Mouse (Mus musculus): ENCODE data around the gene Olfr606. TPM values are rescaled to one million over a fixed set of nuclear protein-coding genes. Genes with fewer than 3 reads are reported as not detected.
"Not testable (repeated sequence)": the region's sequence is repeated elsewhere in the genome, so short reads cannot be mapped to it uniquely, and the experiment has no call there.

Olfr606 gene
- polyA plus RNA-seq (2015; fragmentation: Nextera tagmentation; extraction: Ambion mirVana): not detected in 2 replicates

DNA sequence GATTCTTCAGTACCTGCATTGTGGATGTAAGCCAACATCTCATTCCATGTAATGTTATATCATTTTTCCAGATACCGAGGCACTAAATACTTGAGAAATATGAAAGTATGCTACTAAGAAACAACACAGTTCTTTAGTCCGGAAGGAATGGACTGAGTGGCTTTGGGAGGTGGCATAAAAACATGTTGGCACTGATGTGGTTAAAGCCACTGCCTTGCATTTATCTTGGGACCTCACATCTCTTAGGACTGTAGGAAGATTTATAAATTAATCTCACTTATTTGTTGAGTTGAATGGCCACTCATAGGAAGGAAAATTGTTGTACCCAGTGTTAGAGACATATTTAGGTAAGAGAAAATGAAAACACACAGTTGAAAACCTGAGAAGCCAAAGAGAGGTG, at the start of gene Olfr606:
Olfr606 (plus strand) TSS at position 301 of the 400 bp plus-strand sequence.
- WGBS: 88% methylated on average over 2 of the region's 2 CpGs
- no peaks in the 10 kb centered on the region for H3K36me3 ChIP-seq (ENCODE audit: control insufficient read depth, insufficient read depth)
- ATAC-seq: no peak
- TF ChIP-seq CTCF (IDR thresholded peaks at IDR 0.05; ENCODE audit: low read depth): no peak
- no peaks in the 10 kb centered on the region for H3K27me3 ChIP-seq (replicated peaks; ENCODE audit: control insufficient read depth, insufficient read depth, low read length)
- H3K4me1 ChIP-seq (replicated peaks; ENCODE audit: control insufficient read depth, insufficient read depth, low read length): no peaks in the 10 kb centered on the region
- no peak within 1 kb of the TSS for H3K4me2 ChIP-seq (replicated peaks; ENCODE audit: low read depth)
- no peak within 1 kb of the TSS for H3K27ac ChIP-seq (ENCODE audit: low read depth, low read length)
- H3K9me3 ChIP-seq (ENCODE audit: control insufficient read depth): no peaks in the 10 kb centered on the region
- H3K9ac ChIP-seq (ENCODE audit: low read depth, low read length): no peak within 1 kb of the TSS
- H3K4me3 ChIP-seq (ENCODE audit: low read depth, low read length): no peak within 1 kb of the TSS

DNA sequence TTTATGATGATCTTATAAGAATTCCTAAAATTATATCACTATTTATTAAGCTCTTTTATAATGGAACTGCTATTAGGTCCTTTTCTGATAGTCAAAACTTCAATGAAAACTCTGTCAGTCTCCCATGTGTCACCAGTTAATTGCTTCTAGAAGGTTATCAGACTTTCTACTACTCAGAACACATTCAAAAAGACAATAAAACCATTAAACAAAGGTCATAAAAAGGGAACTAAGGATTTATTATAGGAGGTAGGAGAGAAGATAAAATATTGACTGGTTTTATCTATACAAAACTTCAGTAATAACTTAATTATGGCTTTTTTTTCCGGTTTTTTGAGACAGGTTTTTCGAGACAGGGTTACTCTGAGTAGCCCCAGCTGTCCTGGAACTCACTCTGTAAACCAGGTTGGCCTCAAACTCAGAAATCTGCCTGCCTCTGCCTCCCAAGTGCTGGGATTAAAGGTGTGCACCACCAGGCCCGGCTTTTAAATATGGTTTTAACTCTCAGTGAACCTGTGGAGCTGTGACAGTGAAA, 42.3 kb upstream of the Olfr606 start:
- not testable (repeated sequence) for H3K4me2 ChIP-seq (replicated peaks; ENCODE audit: low read depth); H3K27ac ChIP-seq (ENCODE audit: low read depth, low read length); H3K27me3 ChIP-seq (replicated peaks; ENCODE audit: control insufficient read depth, insufficient read depth, low read length); H3K9me3 ChIP-seq (ENCODE audit: control insufficient read depth); H3K4me3 ChIP-seq (ENCODE audit: low read depth, low read length); H3K36me3 ChIP-seq (ENCODE audit: control insufficient read depth, insufficient read depth); H3K4me1 ChIP-seq (replicated peaks; ENCODE audit: control insufficient read depth, insufficient read depth, low read length); H3K9ac ChIP-seq (ENCODE audit: low read depth, low read length)
- WGBS: 40% methylated on average over 3 of the region's 3 CpGs
- ATAC-seq: peak; percentile 72

DNA sequence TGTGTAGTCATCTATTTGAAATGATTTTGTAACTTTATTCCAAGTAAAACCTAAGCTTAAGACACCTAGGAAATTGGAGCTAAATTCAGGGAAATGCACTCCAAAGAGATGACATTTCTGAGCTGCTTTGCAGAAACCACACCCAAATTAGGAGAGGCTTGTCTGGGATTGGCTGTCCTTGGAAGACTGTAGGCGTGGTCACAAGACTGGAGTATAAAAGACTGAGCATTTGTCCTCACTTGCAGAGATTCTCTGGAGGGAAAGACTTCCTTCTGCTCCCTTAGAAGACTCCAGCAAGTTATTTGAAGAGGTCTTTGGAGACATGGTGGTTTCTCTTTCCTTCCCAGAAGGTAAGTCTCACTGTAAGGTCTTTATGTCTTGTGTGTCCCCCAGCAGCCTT, 34.1 kb upstream of the Olfr606 start, which contains the start of gene Usp17lc:
Usp17lc (plus strand) TSS at position 301 of the 400 bp plus-strand sequence.
- WGBS: 92% methylated on average over 1 of the region's 1 CpGs
- H3K9me3 ChIP-seq (ENCODE audit: control insufficient read depth); H3K4me1 ChIP-seq (replicated peaks; ENCODE audit: control insufficient read depth, insufficient read depth, low read length); H3K27ac ChIP-seq (ENCODE audit: low read depth, low read length); H3K4me3 ChIP-seq (ENCODE audit: low read depth, low read length); H3K4me2 ChIP-seq (replicated peaks; ENCODE audit: low read depth); H3K36me3 ChIP-seq (ENCODE audit: control insufficient read depth, insufficient read depth); ATAC-seq; H3K9ac ChIP-seq (ENCODE audit: low read depth, low read length); H3K27me3 ChIP-seq (replicated peaks; ENCODE audit: control insufficient read depth, insufficient read depth, low read length): not testable (repeated sequence)

DNA sequence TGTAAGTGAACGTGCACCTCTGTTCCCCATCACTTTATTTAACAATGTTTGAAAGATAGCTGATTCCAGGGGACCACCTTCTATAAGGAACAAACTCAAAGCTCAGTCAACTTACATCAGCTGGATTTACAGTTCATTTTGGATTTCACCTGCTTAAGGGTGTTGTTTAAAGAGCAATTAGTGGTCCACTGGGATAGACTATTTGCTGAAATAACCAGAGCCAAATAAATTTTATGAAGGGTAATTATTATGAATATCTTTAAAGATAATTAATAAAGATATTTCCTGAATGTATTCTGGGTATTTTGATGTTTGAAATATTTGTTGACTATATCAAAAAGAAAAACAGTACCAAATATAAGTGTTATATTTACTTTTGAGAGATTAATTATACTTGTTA, 3.5 kb upstream of the Olfr606 start, which contains the start of gene Olfr605:
Olfr605 (minus strand) TSS at position 101 of the 400 bp plus-strand sequence.
- no peak within 1 kb of the TSS for H3K9ac ChIP-seq (ENCODE audit: low read depth, low read length)
- no peaks in the 10 kb centered on the region for H3K4me1 ChIP-seq (replicated peaks; ENCODE audit: control insufficient read depth, insufficient read depth, low read length)
- no peak within 1 kb of the TSS for H3K27ac ChIP-seq (ENCODE audit: low read depth, low read length)
- TF ChIP-seq CTCF (IDR thresholded peaks at IDR 0.05; ENCODE audit: low read depth): no peak
- H3K36me3 ChIP-seq (ENCODE audit: control insufficient read depth, insufficient read depth): no peaks in the 10 kb centered on the region
- H3K9me3 ChIP-seq (ENCODE audit: control insufficient read depth): no peaks in the 10 kb centered on the region
- no peak for ATAC-seq
- 72% methylated on average over 1 of the region's 1 CpGs for WGBS
- no peak within 1 kb of the TSS for H3K4me2 ChIP-seq (replicated peaks; ENCODE audit: low read depth)
- H3K4me3 ChIP-seq (ENCODE audit: low read depth, low read length): no peak within 1 kb of the TSS
- no peaks in the 10 kb centered on the region for H3K27me3 ChIP-seq (replicated peaks; ENCODE audit: control insufficient read depth, insufficient read depth, low read length)

DNA sequence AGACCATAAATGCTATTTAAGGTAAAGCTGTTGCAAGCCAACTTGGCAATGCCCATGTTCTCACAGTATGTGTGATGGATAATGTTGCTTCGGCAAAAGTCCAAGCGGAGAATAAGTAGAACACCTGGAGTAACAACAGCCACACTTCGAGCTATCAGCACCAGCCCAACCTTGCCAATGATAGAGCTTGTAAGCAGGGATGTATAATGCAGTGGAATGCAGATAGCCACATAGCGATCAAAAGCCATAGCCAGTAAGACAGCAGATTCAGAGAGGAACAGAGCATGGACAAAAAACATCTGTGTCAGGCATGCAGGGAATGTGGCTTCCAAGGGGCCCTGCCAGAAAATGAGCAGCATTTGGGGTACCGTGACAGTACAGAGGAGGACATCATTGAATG, 11.7 kb downstream of the Olfr606 start:
- no peaks in the 10 kb centered on the region for H3K36me3 ChIP-seq (ENCODE audit: control insufficient read depth, insufficient read depth)
- 87% methylated on average over 5 of the region's 5 CpGs for WGBS
- H3K27ac ChIP-seq (ENCODE audit: low read depth, low read length): no peak overlapping the region
- H3K4me3 ChIP-seq (ENCODE audit: low read depth, low read length): no peak overlapping the region
- no peaks in the 10 kb centered on the region for H3K9me3 ChIP-seq (ENCODE audit: control insufficient read depth)
- no peaks in the 10 kb centered on the region for H3K4me1 ChIP-seq (replicated peaks; ENCODE audit: control insufficient read depth, insufficient read depth, low read length)
- no peak for TF ChIP-seq CTCF (IDR thresholded peaks at IDR 0.05; ENCODE audit: low read depth)
- no peaks in the 10 kb centered on the region for H3K27me3 ChIP-seq (replicated peaks; ENCODE audit: control insufficient read depth, insufficient read depth, low read length)
- no peak overlapping the region for H3K4me2 ChIP-seq (replicated peaks; ENCODE audit: low read depth)
- H3K9ac ChIP-seq (ENCODE audit: low read depth, low read length): no peak overlapping the region
- ATAC-seq: no peak

DNA sequence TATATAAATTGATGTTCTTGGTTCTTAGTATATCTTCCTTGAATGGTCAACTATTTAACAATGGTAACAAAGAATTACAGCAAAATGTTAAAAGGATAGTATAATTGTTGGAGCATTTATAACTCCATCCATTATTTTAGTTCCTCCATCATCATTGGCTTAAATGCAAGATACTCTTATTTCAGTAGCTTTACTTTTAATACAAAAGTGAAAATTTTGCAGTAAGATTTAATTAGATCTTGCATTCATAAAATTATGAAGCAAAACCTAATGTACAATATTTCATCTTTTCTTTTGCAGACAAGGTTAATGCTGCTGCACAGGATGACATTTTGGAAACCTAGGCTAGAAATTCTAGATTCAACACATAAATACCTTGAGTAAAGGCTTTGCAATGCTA, 20.7 kb downstream of the Olfr606 start, which contains the start of gene Olfr608:
Olfr608 (plus strand) TSS at position 301 of the 400 bp plus-strand sequence.
- no peak for TF ChIP-seq CTCF (IDR thresholded peaks at IDR 0.05; ENCODE audit: low read depth)
- no peak within 1 kb of the TSS for H3K4me2 ChIP-seq (replicated peaks; ENCODE audit: low read depth)

DNA sequence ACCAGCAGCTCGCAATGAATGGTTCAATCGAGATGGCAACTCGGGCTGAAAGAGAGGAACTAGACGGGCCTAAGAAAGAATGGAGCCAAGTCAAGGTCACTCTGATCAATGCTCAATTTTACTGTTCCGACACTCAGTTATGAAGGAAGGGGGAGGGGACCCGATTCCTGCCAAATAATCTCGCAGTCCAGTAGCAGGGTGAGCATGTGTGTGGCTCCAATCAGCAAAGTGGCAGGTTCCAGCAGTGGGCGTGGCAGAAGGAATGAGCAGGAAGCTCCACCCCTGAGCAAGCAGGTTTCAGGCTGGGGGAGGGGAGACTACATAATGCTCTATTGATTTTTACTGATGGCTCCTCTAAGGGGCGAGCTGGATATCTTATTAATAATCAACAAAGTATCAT, 28.3 kb downstream of the Olfr606 start:
- not testable (repeated sequence) for H3K36me3 ChIP-seq (ENCODE audit: control insufficient read depth, insufficient read depth); H3K4me1 ChIP-seq (replicated peaks; ENCODE audit: control insufficient read depth, insufficient read depth, low read length); H3K27ac ChIP-seq (ENCODE audit: low read depth, low read length); H3K27me3 ChIP-seq (replicated peaks; ENCODE audit: control insufficient read depth, insufficient read depth, low read length); H3K9ac ChIP-seq (ENCODE audit: low read depth, low read length); H3K9me3 ChIP-seq (ENCODE audit: control insufficient read depth); H3K4me2 ChIP-seq (replicated peaks; ENCODE audit: low read depth); ATAC-seq; H3K4me3 ChIP-seq (ENCODE audit: low read depth, low read length)
- 71% methylated on average over 9 of the region's 9 CpGs for WGBS

More for the DNA sequence above, 20.7 kb downstream of the Olfr606 start, which contains the start of gene Olfr608:
- Histone ChIP-seq H3K27me3 (replicated peaks; ENCODE audit: control insufficient read depth, insufficient read depth, low read length) (no peaks in the 10 kb centered on the region), H3K4me1 (replicated peaks; ENCODE audit: control insufficient read depth, insufficient read depth, low read length) (no peaks in the 10 kb centered on the region), H3K36me3 (ENCODE audit: control insufficient read depth, insufficient read depth) (no peaks in the 10 kb centered on the region), H3K4me3 (ENCODE audit: low read depth, low read length) (no peak within 1 kb of the TSS), H3K9me3 (ENCODE audit: control insufficient read depth) (no peaks in the 10 kb centered on the region), H3K9ac (ENCODE audit: low read depth, low read length) (no peak within 1 kb of the TSS), H3K27ac (ENCODE audit: low read depth, low read length) (no peak within 1 kb of the TSS)
- ATAC-seq: no peak

All from intestine, postnatal 0 days (tissue).